In the genomic region with DNA sequence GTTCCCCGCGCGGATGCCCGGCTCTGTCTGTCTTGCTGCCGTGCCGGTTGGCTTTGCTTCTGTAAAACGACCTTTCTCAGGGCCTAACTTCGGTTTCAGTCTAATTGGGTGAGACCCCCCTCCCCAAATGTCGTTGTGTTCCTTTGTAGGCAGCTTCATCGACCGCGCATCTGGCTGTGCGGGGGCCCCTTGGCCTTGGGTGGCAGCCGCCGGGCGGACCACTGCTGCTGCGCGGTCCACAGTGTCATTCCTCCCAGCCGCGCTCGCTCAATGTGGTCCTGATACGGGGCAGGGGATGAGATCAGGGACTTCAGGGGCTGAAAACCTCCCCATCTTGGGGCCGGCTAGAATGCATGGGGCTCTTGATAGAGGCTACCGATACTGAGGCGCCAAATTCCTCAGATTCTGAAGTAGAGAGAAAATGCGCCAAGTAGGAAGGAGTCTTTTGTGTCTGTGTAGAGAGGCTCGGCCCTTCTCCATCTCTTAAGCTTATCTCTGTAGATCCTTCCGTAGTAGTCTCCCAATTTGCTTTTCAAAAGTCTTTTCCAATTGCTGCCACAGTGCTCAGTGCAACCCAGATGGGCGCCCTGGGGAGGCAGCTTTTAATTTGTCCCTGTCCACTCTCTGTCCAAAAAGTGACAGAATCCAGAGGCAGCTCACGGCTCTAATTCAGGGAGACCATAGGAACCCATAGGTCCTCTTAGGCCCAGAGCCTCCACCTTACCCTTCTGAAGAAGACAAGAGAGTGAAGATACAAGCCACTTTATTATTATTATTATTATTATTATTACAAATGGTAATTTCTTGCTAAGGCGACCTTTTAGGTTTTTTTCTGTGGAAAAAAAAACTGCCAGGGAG, we compare ENCODE assay signal across 22 mouse cellular contexts. TPM values are rescaled to one million over a fixed set of nuclear protein-coding genes. Genes with fewer than 3 reads are reported as not detected.
A peak's percentile ranks its signal among the peaks of the same experiment; 100 is the strongest.
DNase-seq lines count a peak whose midpoint lies in the region; ATAC-seq and TF ChIP-seq lines count a peak whose summit lies in the region.
"Had no signal": no experiment of that assay in that cellular context is flagged by ENCODE, and none has a peak within 500 bp of the region (broad histone marks: within the 10 kb centered on the region; RNA-seq: fewer than 3 reads in every experiment).

No protein-coding gene starts in this region.

- no peaks in the 10 kb centered on the region for H3K36me3 ChIP-seq in intestine, embryonic 14.5 days (ENCODE audit: control insufficient read depth, insufficient read depth, low read length)
- no peaks in the 10 kb centered on the region for H3K36me3 ChIP-seq in intestine, postnatal 0 days (ENCODE audit: control insufficient read depth, insufficient read depth)
- no peaks in the 10 kb centered on the region for H3K36me3 ChIP-seq in ES-Bruce4 (ENCODE audit: control insufficient read depth, insufficient read depth, low read length, poor library complexity, severe bottlenecking)
- no peaks in the 10 kb centered on the region for H3K36me3 ChIP-seq in embryonic facial prominence, embryonic 10.5 days (replicated peaks)
- H3K36me3 ChIP-seq in limb, embryonic 13.5 days, result peaks cover 18% of the 10 kb centered on the region; the same call in 1 of the 2 replicates

- peak overlapping the region; percentile 3 for H3K9ac ChIP-seq in intestine, embryonic 14.5 days (ENCODE audit: low read length)
- H3K9ac ChIP-seq in intestine, postnatal 0 days (ENCODE audit: low read depth, low read length), result no peak overlapping the region
- H3K9ac ChIP-seq in ES-Bruce4 (ENCODE audit: low read depth, poor library complexity, severe bottlenecking), result no peak overlapping the region
- H3K9ac ChIP-seq in limb, embryonic 13.5 days, result peak overlapping the region; percentile 98

- no peak for ATAC-seq in intestine, embryonic 14.5 days (replicated peaks; ENCODE audit: low FRiP score, low TSS enrichment, low read depth)
- no peak for ATAC-seq in intestine, postnatal 0 days
- no peak for ATAC-seq in limb, embryonic 13.5 days (ENCODE audit: low FRiP score, low read depth)
- ATAC-seq in megakaryocyte progenitor cell, adult 5-6 weeks (replicated peaks; ENCODE audit: poor library complexity), result no peak
- ATAC-seq: CD4-positive, CD25-positive, alpha-beta regulatory T cell, adult 4 months had no signal

- WGBS in intestine, embryonic 14.5 days, result 2% methylated on average over 31 of the region's 31 CpGs
- 3% methylated on average over 31 of the region's 31 CpGs for WGBS in intestine, postnatal 0 days
- WGBS in embryonic facial prominence, embryonic 10.5 days, result under 1% methylated on average over 31 of the region's 31 CpGs
- 3% methylated on average over 31 of the region's 31 CpGs for WGBS in limb, embryonic 13.5 days

- H3K27me3 ChIP-seq in intestine, embryonic 14.5 days (replicated peaks; ENCODE audit: control insufficient read depth, insufficient read depth, low read length), result peaks cover 100% of the 10 kb centered on the region
- peaks cover 97% of the 10 kb centered on the region for H3K27me3 ChIP-seq in intestine, postnatal 0 days (replicated peaks; ENCODE audit: control insufficient read depth, insufficient read depth, low read length)
- H3K27me3 ChIP-seq in ES-Bruce4 (ENCODE audit: control insufficient read depth, insufficient read depth, low read length, poor library complexity, severe bottlenecking), result peaks cover 60% of the 10 kb centered on the region
- H3K27me3 ChIP-seq in embryonic facial prominence, embryonic 10.5 days (replicated peaks; ENCODE audit: low read depth, poor library complexity, severe bottlenecking), result peaks cover 100% of the 10 kb centered on the region
- peaks cover 48% of the 10 kb centered on the region for H3K27me3 ChIP-seq in limb, embryonic 13.5 days

- TF ChIP-seq POLR2A in ES-Bruce4 (IDR thresholded peaks at IDR 0.05; ENCODE audit: insufficient read depth, low read length), result no peak

- H3K4me1 ChIP-seq in intestine, embryonic 14.5 days (replicated peaks; ENCODE audit: control insufficient read depth, insufficient read depth, low read length), result no peaks in the 10 kb centered on the region
- H3K4me1 ChIP-seq in intestine, postnatal 0 days (replicated peaks; ENCODE audit: control insufficient read depth, insufficient read depth, low read length), result no peaks in the 10 kb centered on the region
- H3K4me1 ChIP-seq in ES-Bruce4 (ENCODE audit: control insufficient read depth, insufficient read depth, low read length), result no peaks in the 10 kb centered on the region
- peaks cover 9% of the 10 kb centered on the region for H3K4me1 ChIP-seq in embryonic facial prominence, embryonic 10.5 days
- H3K4me1 ChIP-seq in limb, embryonic 13.5 days, result peaks cover 36% of the 10 kb centered on the region

- peak overlapping the region; percentile 24 for H3K4me2 ChIP-seq in intestine, embryonic 14.5 days (ENCODE audit: low read length)
- H3K4me2 ChIP-seq in intestine, postnatal 0 days (replicated peaks; ENCODE audit: low read depth), result no peak overlapping the region
- H3K4me2 ChIP-seq in limb, embryonic 13.5 days (replicated peaks), result peak overlapping the region; percentile 77

- TF ChIP-seq CTCF in intestine, postnatal 0 days (IDR thresholded peaks at IDR 0.05; ENCODE audit: low read depth), result no peak
- TF ChIP-seq CTCF in ES-Bruce4 (IDR thresholded peaks at IDR 0.05; ENCODE audit: low read depth, low read length), result no peak

- no peak for TF ChIP-seq EP300 in ES-Bruce4 (IDR thresholded peaks at IDR 0.05; ENCODE audit: insufficient read depth, low read depth, low read length)

- H3K9me3 ChIP-seq in intestine, embryonic 14.5 days (ENCODE audit: control insufficient read depth, low read length), result no peaks in the 10 kb centered on the region
- H3K9me3 ChIP-seq in intestine, postnatal 0 days (ENCODE audit: control insufficient read depth), result no peaks in the 10 kb centered on the region
- no peaks in the 10 kb centered on the region for H3K9me3 ChIP-seq in ES-Bruce4 (replicated peaks; ENCODE audit: control insufficient read depth, insufficient read depth, low read length, poor library complexity, severe bottlenecking)
- H3K9me3 ChIP-seq in embryonic facial prominence, embryonic 10.5 days, result no peaks in the 10 kb centered on the region
- H3K9me3 ChIP-seq in limb, embryonic 13.5 days, result no peaks in the 10 kb centered on the region

- H3K27ac ChIP-seq in intestine, embryonic 14.5 days (ENCODE audit: low read depth), result 0 out of 2 replicates have a peak overlapping the region, but pooled peaks have one; percentile 34
- no peak overlapping the region for H3K27ac ChIP-seq in intestine, postnatal 0 days (ENCODE audit: low read depth, low read length)
- no peak overlapping the region for H3K27ac ChIP-seq in ES-Bruce4 (ENCODE audit: insufficient read depth, low read length)
- no peak overlapping the region for H3K27ac ChIP-seq in embryonic facial prominence, embryonic 10.5 days (replicated peaks)
- H3K27ac ChIP-seq in limb, embryonic 13.5 days, result peak overlapping the region; percentile 93

- peak overlapping the region; percentile 17 for H3K4me3 ChIP-seq in intestine, embryonic 14.5 days (ENCODE audit: low read depth, low read length)
- no peak overlapping the region for H3K4me3 ChIP-seq in intestine, postnatal 0 days (ENCODE audit: low read depth, low read length)
- 0 out of 2 replicates have a peak overlapping the region, but pooled peaks have one; percentile 23 for H3K4me3 ChIP-seq in ES-Bruce4 (ENCODE audit: low read depth, low read length)
- H3K4me3 ChIP-seq in embryonic facial prominence, embryonic 10.5 days, result no peak overlapping the region
- peak overlapping the region; percentile 79 for H3K4me3 ChIP-seq in limb, embryonic 13.5 days
- H3K4me3 ChIP-seq: erythroblast, embryonic 14.5 days; megakaryocyte, embryonic 14.5 days had no signal

- DNase-seq in intestine, embryonic 14.5 days (ENCODE audit: low spot score), result peak; percentile 73
- peak; percentile 62 for DNase-seq in embryonic facial prominence, embryonic 10.5 days (ENCODE audit: low spot score)
- DNase-seq in cerebellum, postnatal 10 days, result no peak
- no peak for DNase-seq in retina, postnatal 1 day
- DNase-seq: cerebellum, adult 2 months; embryo, embryonic 11 days; heart, postnatal 14 days; liver; thymus, postnatal 14 days had no signal

RNA-seq across cellular contexts. Expression of a gene that starts 3.8 kb away (rescaled TPM):
- 7.8 and 13.7 TPM in 2 replicates for polyA plus RNA-seq in intestine, embryonic 14.5 days (2014; fragmentation: Nextera tagmentation; extraction: Ambion mirVana)
- polyA plus RNA-seq in intestine, postnatal 0 days (2015; fragmentation: Nextera tagmentation; extraction: Ambion mirVana), result 0.10 and 1.6 TPM in 2 replicates
- polyA plus RNA-seq in ES-Bruce4 (2011; ENCODE audit: insufficient read depth, insufficient read length, low read depth, missing spikeins), result not detected in 2 replicates
- not detected in 2 replicates for polyA plus RNA-seq in embryonic facial prominence, embryonic 10.5 days (2016; fragmentation: Nextera tagmentation; extraction: Ambion mirVana)
- 26.0 and 26.2 TPM in 2 replicates for polyA plus RNA-seq in limb, embryonic 13.5 days (2015; fragmentation: Nextera tagmentation; extraction: Ambion mirVana)
- total RNA-seq in megakaryocyte progenitor cell, adult 5-6 weeks (2015), result not detected in 2 replicates
- not detected in 2 replicates for total RNA-seq in megakaryocyte progenitor cell, adult 5-6 weeks (2017)
- total RNA-seq: adrenal gland, adult 18-20 months; layer of hippocampus, postnatal 10 days; monocyte, adult 5-6 weeks had no signal
- polyA plus RNA-seq: CD4-positive, CD25-positive, alpha-beta regulatory T cell, adult 4 months; cerebellum, adult 2 months; erythroblast, embryonic 14.5 days; stomach, embryonic 14.5 days had no signal

RNA-seq across cellular contexts. Expression of a gene that starts 8.6 kb away (rescaled TPM):
- 3.6 and 4.2 TPM in 2 replicates for polyA plus RNA-seq in intestine, embryonic 14.5 days (2014; fragmentation: Nextera tagmentation; extraction: Ambion mirVana)
- polyA plus RNA-seq in intestine, postnatal 0 days (2015; fragmentation: Nextera tagmentation; extraction: Ambion mirVana), result 0.64 TPM in 1 of 2 replicates, not detected in the other
- polyA plus RNA-seq in ES-Bruce4 (2011; ENCODE audit: insufficient read depth, insufficient read length, low read depth, missing spikeins), result not detected in 2 replicates
- polyA plus RNA-seq in embryonic facial prominence, embryonic 10.5 days (2016; fragmentation: Nextera tagmentation; extraction: Ambion mirVana), result not detected in 2 replicates
- polyA plus RNA-seq in limb, embryonic 13.5 days (2015; fragmentation: Nextera tagmentation; extraction: Ambion mirVana), result 19.1 TPM in 2 replicates
- total RNA-seq in megakaryocyte progenitor cell, adult 5-6 weeks (2015), result not detected in 2 replicates
- total RNA-seq in megakaryocyte progenitor cell, adult 5-6 weeks (2017), result not detected in 2 replicates
- total RNA-seq: adrenal gland, adult 18-20 months; heart, postnatal 14 days; layer of hippocampus, postnatal 10 days; monocyte, adult 5-6 weeks had no signal
- polyA plus RNA-seq: brain, embryonic 14.5 days; CD4-positive, CD25-positive, alpha-beta regulatory T cell, adult 4 months; cerebellum, adult 2 months; erythroblast, embryonic 14.5 days; lung, embryonic 16.5 days; stomach, embryonic 14.5 days had no signal

RNA-seq across cellular contexts. Expression of a gene that starts 9.6 kb away (rescaled TPM):
- 3.9 and 6.8 TPM in 2 replicates for polyA plus RNA-seq in intestine, embryonic 14.5 days (2014; fragmentation: Nextera tagmentation; extraction: Ambion mirVana)
- polyA plus RNA-seq in intestine, postnatal 0 days (2015; fragmentation: Nextera tagmentation; extraction: Ambion mirVana), result 0.64 and 1.6 TPM in 2 replicates
- 0.52 and 0.75 TPM in 2 replicates for polyA plus RNA-seq in ES-Bruce4 (2011; ENCODE audit: insufficient read depth, insufficient read length, low read depth, missing spikeins)
- not detected in 2 replicates for polyA plus RNA-seq in embryonic facial prominence, embryonic 10.5 days (2016; fragmentation: Nextera tagmentation; extraction: Ambion mirVana)
- 10.7 and 10.9 TPM in 2 replicates for polyA plus RNA-seq in limb, embryonic 13.5 days (2015; fragmentation: Nextera tagmentation; extraction: Ambion mirVana)
- not detected in 2 replicates for total RNA-seq in megakaryocyte progenitor cell, adult 5-6 weeks (2015)
- total RNA-seq in megakaryocyte progenitor cell, adult 5-6 weeks (2017), result not detected in 2 replicates
- total RNA-seq: layer of hippocampus, postnatal 10 days; monocyte, adult 5-6 weeks had no signal
- polyA plus RNA-seq: CD4-positive, CD25-positive, alpha-beta regulatory T cell, adult 4 months; cerebellum, adult 2 months; erythroblast, embryonic 14.5 days had no signal

RNA-seq across cellular contexts. Expression of a gene that starts 13.1 kb away (rescaled TPM):
- 0.24 and 0.34 TPM in 2 replicates for polyA plus RNA-seq in intestine, embryonic 14.5 days (2014; fragmentation: Nextera tagmentation; extraction: Ambion mirVana)
- 0.12 TPM in 1 of 2 replicates, not detected in the other for polyA plus RNA-seq in intestine, postnatal 0 days (2015; fragmentation: Nextera tagmentation; extraction: Ambion mirVana)
- polyA plus RNA-seq in ES-Bruce4 (2011; ENCODE audit: insufficient read depth, insufficient read length, low read depth, missing spikeins), result not detected in 2 replicates
- polyA plus RNA-seq in embryonic facial prominence, embryonic 10.5 days (2016; fragmentation: Nextera tagmentation; extraction: Ambion mirVana), result not detected in 2 replicates
- polyA plus RNA-seq in limb, embryonic 13.5 days (2015; fragmentation: Nextera tagmentation; extraction: Ambion mirVana), result 59.3 and 67.1 TPM in 2 replicates
- not detected in 2 replicates for total RNA-seq in megakaryocyte progenitor cell, adult 5-6 weeks (2015)
- total RNA-seq in megakaryocyte progenitor cell, adult 5-6 weeks (2017), result not detected in 2 replicates
- total RNA-seq: adrenal gland, adult 18-20 months; heart, postnatal 14 days; layer of hippocampus, postnatal 10 days; monocyte, adult 5-6 weeks had no signal
- polyA plus RNA-seq: brain, embryonic 14.5 days; CD4-positive, CD25-positive, alpha-beta regulatory T cell, adult 4 months; cerebellum, adult 2 months; erythroblast, embryonic 14.5 days; lung, embryonic 16.5 days; stomach, embryonic 14.5 days had no signal

RNA-seq across cellular contexts. Expression of a gene that starts 16.5 kb away (rescaled TPM):
- 6.1 and 8.4 TPM in 2 replicates for polyA plus RNA-seq in intestine, embryonic 14.5 days (2014; fragmentation: Nextera tagmentation; extraction: Ambion mirVana)
- polyA plus RNA-seq in intestine, postnatal 0 days (2015; fragmentation: Nextera tagmentation; extraction: Ambion mirVana), result 2.2 and 2.7 TPM in 2 replicates
- polyA plus RNA-seq in ES-Bruce4 (2011; ENCODE audit: insufficient read depth, insufficient read length, low read depth, missing spikeins), result 0.76 and 2.1 TPM in 2 replicates
- not detected in 2 replicates for polyA plus RNA-seq in embryonic facial prominence, embryonic 10.5 days (2016; fragmentation: Nextera tagmentation; extraction: Ambion mirVana)
- 7.3 and 7.5 TPM in 2 replicates for polyA plus RNA-seq in limb, embryonic 13.5 days (2015; fragmentation: Nextera tagmentation; extraction: Ambion mirVana)
- total RNA-seq in megakaryocyte progenitor cell, adult 5-6 weeks (2015), result not detected in 2 replicates
- total RNA-seq in megakaryocyte progenitor cell, adult 5-6 weeks (2017), result not detected in 2 replicates
- total RNA-seq: monocyte, adult 5-6 weeks had no signal
- polyA plus RNA-seq: CD4-positive, CD25-positive, alpha-beta regulatory T cell, adult 4 months; cerebellum, adult 2 months; erythroblast, embryonic 14.5 days had no signal

Comparison
In these comparisons a context has a peak if more than half of its experiments do, and no peak if none do; other contexts are left out.
1. H3K27ac ChIP-seq: peak in intestine, embryonic 14.5 days (single experiment) and limb, embryonic 13.5 days (single experiment); none in intestine, postnatal 0 days (single experiment), ES-Bruce4 (single experiment) and embryonic facial prominence, embryonic 10.5 days (single experiment).
2. H3K4me3 ChIP-seq: peak in intestine, embryonic 14.5 days (single experiment), ES-Bruce4 (single experiment) and limb, embryonic 13.5 days (single experiment); none in intestine, postnatal 0 days (single experiment) and embryonic facial prominence, embryonic 10.5 days (single experiment).
3. H3K9ac ChIP-seq: peak in intestine, embryonic 14.5 days (single experiment) and limb, embryonic 13.5 days (single experiment); none in intestine, postnatal 0 days (single experiment) and ES-Bruce4 (single experiment).
4. DNase-seq: peak in intestine, embryonic 14.5 days (single experiment) and embryonic facial prominence, embryonic 10.5 days (single experiment); none in cerebellum, postnatal 10 days (0 of 2) and retina, postnatal 1 day (single experiment).